Mouse (Mus musculus) lung, embryonic 14.5 days (tissue): ENCODE data around the gene Fsd1l. TPM values are rescaled to one million over a fixed set of nuclear protein-coding genes. Genes with fewer than 3 reads are reported as not detected.
"Not testable (repeated sequence)": the region's sequence is repeated elsewhere in the genome, so short reads cannot be mapped to it uniquely, and the experiment has no call there.

Experiments used
- ATAC-seq: fragments of 200-750 bp; cut with Nextera tagmentation; 2 replicates; pipeline ENCODE4 v1.8.0; 2017; ENCODE audit warnings: mild to moderate bottlenecking, moderate TSS enrichment, moderate library complexity; ENCODE audit not compliant: insufficient read depth
- DNase-seq: peaks from one replicate; pipeline ENCODE4 v3.0.0-alpha.2; 2015
- H3K27ac ChIP-seq: fragments of 300-500 bp; sonication (generic); 2 replicates; pipeline ENCODE4 v1.5.1; 2014; ENCODE audit warnings: low read depth, mild to moderate bottlenecking, moderate library complexity
- H3K27me3 ChIP-seq: fragments of 300-500 bp; sonication (generic); 2 replicates; pipeline ENCODE4 v1.6.1; 2014; ENCODE audit warnings: low read length, control low read depth; ENCODE audit not compliant: insufficient read depth
- H3K36me3 ChIP-seq: fragments of 300-500 bp; sonication (generic); 2 replicates; pipeline ENCODE4 v1.6.1; 2014; ENCODE audit warnings: control low read depth; ENCODE audit not compliant: insufficient read depth
- H3K4me1 ChIP-seq: fragments of 300-500 bp; sonication (generic); 2 replicates; pipeline ENCODE4 v1.6.1; 2014; ENCODE audit warnings: antibody characterized with exemption, control low read depth; ENCODE audit not compliant: insufficient read depth
- H3K4me2 ChIP-seq: fragments of 300-500 bp; sonication (generic); 2 replicates; pipeline ENCODE4 v1.6.1; 2014; ENCODE audit warnings: mild to moderate bottlenecking
- H3K4me3 ChIP-seq: fragments of 300-500 bp; sonication (generic); 2 replicates; pipeline ENCODE4 v1.5.1; 2014; ENCODE audit warnings: low read depth, low read length
- H3K9ac ChIP-seq: fragments of 300-500 bp; sonication (generic); 2 replicates; pipeline ENCODE4 v1.6.1; 2014
- H3K9me3 ChIP-seq: fragments of 300-500 bp; sonication (generic); 2 replicates; pipeline ENCODE4 v1.6.1; 2016; ENCODE audit warnings: low read depth, low read length, control low read depth
- CTCF ChIP-seq: IDR thresholded peaks from 2 replicates; pipeline ENCODE4 v1.5.1; 2016; ENCODE audit warnings: antibody characterized with exemption, low read depth
- WGBS: fragments of 180-500 bp; shearing (Covaris S2); extraction: QIAGEN DNeasy Blood & Tissue Kit; methylation state at CpG from one replicate; pipeline ENCODE4 v1.1.7; 2014; 5-methylcytosine and 5-hydroxymethylcytosine counted together
- polyA plus RNA-seq: library from polyadenylated mRNA; unstranded; fragments of >200 nt; fragmentation: Nextera tagmentation; extraction: Ambion mirVana; gene quantifications from 2 replicates; pipeline ENCODE4 v1.2.1, GENCODE M21; 2014

Gene Fsd1l
- polyA plus RNA-seq, 1 experiment from 2014 or later, result 7.4 TPM

DNA sequence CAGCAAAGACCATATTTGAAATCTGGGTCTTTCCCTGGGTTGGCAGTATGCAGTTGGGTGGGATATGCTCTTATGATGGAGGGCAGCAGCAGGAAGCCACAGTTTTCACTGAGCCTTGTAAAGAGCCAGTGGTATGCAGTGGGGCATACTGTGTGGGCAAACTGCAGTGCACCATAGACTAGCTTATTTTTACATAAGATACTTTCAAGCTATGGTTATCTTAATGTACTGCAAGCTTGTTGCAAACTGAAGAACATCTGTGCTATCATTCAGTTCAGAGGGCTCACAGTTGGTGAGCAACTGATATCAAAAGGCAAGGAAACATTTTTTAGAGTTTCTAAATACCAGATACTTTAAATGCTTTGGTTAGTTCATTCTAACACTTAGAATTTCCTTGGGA is 29.4 kb downstream of the Fsd1l start:
- ATAC-seq, result no peak
- H3K9ac ChIP-seq, result no peak overlapping the region
- TF ChIP-seq CTCF, result no peak
- H3K27ac ChIP-seq, result no peak overlapping the region
- H3K9me3 ChIP-seq, result no peaks in the 10 kb centered on the region
- no peak overlapping the region for H3K4me2 ChIP-seq
- no peak for DNase-seq
- H3K4me1 ChIP-seq, result no peaks in the 10 kb centered on the region
- H3K4me3 ChIP-seq, result no peak overlapping the region
- H3K36me3 ChIP-seq, result peaks cover 11% of the 10 kb centered on the region; the same call in 1 of the 2 replicates
- H3K27me3 ChIP-seq, result no peaks in the 10 kb centered on the region

DNA sequence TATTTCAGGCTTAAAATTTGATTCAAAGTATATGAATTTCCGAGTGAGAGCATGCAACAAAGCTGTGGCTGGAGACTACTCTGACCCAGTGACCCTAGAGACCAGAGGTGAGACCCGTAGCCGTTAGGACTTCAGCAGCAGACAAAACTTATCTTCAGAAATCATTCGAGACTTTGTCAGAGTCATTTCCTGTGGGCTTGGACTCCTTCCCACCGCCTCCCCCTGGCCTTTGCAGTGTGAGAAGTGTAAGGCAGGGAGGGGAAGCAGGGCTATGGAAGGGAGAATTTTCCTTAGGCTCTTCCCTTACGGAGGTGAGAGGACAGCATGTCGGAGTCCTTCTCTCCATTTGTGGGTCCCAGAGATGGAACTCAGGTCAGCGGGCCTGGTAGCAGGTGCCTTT is 50.8 kb downstream of the Fsd1l start:
- WGBS, result 73% methylated on average over 8 of the region's 8 CpGs

DNA sequence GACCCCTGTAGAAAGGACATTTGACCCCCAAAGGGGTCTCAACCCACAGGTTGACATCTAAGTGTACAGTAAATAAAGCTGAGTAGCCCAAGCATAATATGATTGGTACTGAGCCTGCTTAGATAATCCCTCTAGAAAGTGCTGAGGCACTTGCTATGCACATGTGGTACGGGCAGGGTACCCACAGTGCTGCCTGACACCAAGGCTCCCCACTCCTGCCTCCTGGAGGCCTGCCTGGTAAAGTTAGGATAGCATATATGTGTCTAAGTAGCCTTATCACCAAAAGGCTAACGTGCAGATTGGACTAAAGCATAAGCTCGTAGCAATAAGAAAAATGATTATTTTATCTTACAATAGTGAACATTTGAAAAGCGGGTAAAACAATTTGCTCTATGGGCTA is 57.7 kb downstream of the Fsd1l start:
- no peaks in the 10 kb centered on the region for H3K4me1 ChIP-seq
- H3K36me3 ChIP-seq, result peaks cover 2% of the 10 kb centered on the region; the same call in 1 of the 2 replicates
- ATAC-seq (no peak), DNase-seq (no peak)
- WGBS, result 76% methylated on average over 4 of the region's 4 CpGs
- H3K4me2 ChIP-seq, result no peak overlapping the region
- TF ChIP-seq CTCF, result no peak
- H3K9me3 ChIP-seq, result no peaks in the 10 kb centered on the region
- H3K27me3 ChIP-seq, result no peaks in the 10 kb centered on the region
- no peak overlapping the region for H3K27ac ChIP-seq
- H3K4me3 ChIP-seq, result no peak overlapping the region
- H3K9ac ChIP-seq, result no peak overlapping the region

More for the DNA sequence above, 50.8 kb downstream of the Fsd1l start:
- TF ChIP-seq CTCF, result no peak
- Histone ChIP-seq H3K27me3 (no peaks in the 10 kb centered on the region), H3K9ac (no peak overlapping the region), H3K36me3 (0 out of 2 replicates have a peak, but pooled peaks cover 14% of the 10 kb centered on the region), H3K4me3 (no peak overlapping the region), H3K27ac (no peak overlapping the region), H3K4me1 (no peaks in the 10 kb centered on the region), H3K4me2 (no peak overlapping the region), H3K9me3 (no peaks in the 10 kb centered on the region)
- no peak for DNase-seq
- no peak for ATAC-seq

DNA sequence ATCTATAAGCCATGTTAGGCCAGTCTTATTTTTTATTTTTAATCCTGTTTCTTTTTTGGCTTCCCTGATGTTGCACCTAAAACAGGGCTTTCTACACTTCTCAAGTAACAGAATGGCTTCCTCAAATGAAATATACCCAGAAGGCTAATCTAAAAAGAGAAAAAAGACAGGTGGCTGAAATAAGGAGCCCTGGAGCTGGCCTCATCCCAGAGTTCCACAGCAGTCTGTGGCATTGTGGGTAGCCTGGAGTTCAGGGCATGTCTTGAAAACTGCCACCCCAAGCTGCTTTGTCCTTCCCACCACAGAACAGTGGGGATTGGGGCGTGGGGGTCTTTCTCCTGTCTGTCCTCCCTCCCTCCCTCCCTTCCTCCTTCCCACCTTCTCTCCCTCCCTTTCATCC is 60.1 kb downstream of the Fsd1l start:
- H3K27me3 ChIP-seq, result no peaks in the 10 kb centered on the region
- 77% methylated on average over 1 of the region's 1 CpGs for WGBS
- H3K4me3 ChIP-seq, result no peak overlapping the region
- no peaks in the 10 kb centered on the region for H3K4me1 ChIP-seq
- no peak for TF ChIP-seq CTCF
- no peaks in the 10 kb centered on the region for H3K9me3 ChIP-seq
- H3K27ac ChIP-seq, result no peak overlapping the region
- no peak for DNase-seq
- peaks cover 15% of the 10 kb centered on the region; the same call in 1 of the 2 replicates for H3K36me3 ChIP-seq
- no peak for ATAC-seq
- H3K9ac ChIP-seq, result no peak overlapping the region
- H3K4me2 ChIP-seq, result no peak overlapping the region

DNA sequence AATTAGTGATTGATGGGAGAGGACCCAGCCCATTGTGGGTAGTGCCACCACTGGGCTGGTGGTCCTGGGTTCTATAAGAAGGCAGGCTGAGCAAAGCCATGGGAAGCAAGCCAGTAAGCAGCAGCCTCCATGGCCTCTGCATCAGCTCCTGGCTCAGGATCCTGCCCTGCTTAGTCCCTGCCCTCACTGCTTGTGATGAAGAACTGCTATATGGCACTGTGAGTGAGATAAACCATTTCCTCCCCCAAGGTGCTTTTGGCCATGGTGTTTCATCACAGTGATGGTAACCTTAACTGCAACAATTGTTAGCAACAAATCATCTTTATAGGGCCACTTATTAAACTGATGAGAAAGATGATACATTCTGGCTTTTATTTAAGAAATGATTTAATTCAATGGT is 77.9 kb downstream of the Fsd1l start:
- not testable (repeated sequence) for H3K27me3 ChIP-seq, H3K4me3 ChIP-seq, H3K9ac ChIP-seq, H3K4me1 ChIP-seq, H3K36me3 ChIP-seq, H3K27ac ChIP-seq, ATAC-seq, DNase-seq, H3K9me3 ChIP-seq, H3K4me2 ChIP-seq

DNA sequence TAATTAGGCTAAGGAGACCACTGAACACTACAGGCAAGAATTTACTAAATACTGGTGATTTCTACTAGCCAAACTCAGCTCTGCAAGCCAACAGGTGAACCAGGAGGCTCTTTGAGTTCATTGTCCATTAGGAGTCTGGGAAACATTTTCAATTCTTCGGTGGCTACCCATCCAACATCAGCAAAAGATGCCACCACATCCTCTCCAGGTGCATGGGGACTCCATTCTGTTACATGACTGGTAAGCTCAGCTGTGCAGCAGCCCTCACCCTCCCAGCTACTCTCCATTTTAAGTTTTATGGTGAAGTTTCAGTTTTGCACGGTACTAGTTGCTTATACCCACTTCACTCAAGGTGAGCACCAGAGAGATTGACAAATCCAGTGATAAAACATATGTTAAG is 78.8 kb downstream of the Fsd1l start:
- TF ChIP-seq CTCF, result no peak
- Histone ChIP-seq H3K9ac (no peak overlapping the region), H3K9me3 (no peaks in the 10 kb centered on the region), H3K4me3 (no peak overlapping the region), H3K27ac (no peak overlapping the region), H3K4me2 (no peak overlapping the region), H3K27me3 (no peaks in the 10 kb centered on the region), H3K4me1 (no peaks in the 10 kb centered on the region), H3K36me3 (no peaks in the 10 kb centered on the region)
- ATAC-seq, result no peak
- WGBS, result 83% methylated on average over 2 of the region's 2 CpGs
- DNase-seq, result no peak

DNA sequence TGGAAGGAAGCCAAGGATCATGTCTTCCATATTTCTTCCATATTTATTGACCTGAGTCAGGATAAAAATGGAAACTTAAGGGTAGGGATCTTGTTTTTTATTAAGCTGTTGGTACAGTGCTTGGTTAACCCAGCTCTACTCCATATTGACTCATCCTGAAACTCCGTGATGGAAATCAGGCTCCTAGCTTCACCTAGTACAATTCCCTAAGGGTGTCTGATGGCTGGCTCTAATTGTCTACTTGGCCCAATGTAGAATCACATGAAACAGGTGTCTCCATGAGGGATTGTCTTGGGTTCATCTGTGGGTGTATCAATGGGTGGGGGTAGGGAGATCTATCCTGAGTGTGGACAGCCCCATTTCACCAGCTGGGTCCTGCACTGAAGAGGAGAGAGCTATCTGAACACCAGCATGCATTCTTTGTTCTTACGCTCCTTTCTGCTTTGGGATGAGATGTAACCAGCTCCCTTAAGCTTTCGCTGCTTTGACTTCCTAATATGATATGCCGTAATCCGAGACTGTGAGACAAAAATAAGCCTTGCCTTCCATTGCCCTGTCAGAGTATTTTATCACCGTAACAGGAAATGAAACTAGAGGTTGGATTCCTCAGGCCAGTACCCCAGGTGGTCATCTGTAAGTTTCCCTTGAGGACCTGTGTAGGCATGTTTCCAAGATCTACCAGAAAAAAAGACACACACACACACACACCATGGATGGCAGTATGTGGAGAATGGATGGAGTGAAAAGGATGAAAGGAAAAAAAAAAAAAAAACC is 79.5 kb downstream of the Fsd1l start:
- TF ChIP-seq CTCF, result no peak
- no peaks in the 10 kb centered on the region for H3K36me3 ChIP-seq
- no peak overlapping the region for H3K9ac ChIP-seq
- no peaks in the 10 kb centered on the region for H3K27me3 ChIP-seq
- DNase-seq, result no peak
- WGBS, result 78% methylated on average over 6 of the region's 6 CpGs
- H3K9me3 ChIP-seq, result no peaks in the 10 kb centered on the region
- no peaks in the 10 kb centered on the region for H3K4me1 ChIP-seq
- no peak overlapping the region for H3K4me2 ChIP-seq
- H3K27ac ChIP-seq, result no peak overlapping the region
- ATAC-seq, result no peak
- no peak overlapping the region for H3K4me3 ChIP-seq
